Mouse (Mus musculus): ENCODE results near the gene Cltrn.
A peak's percentile ranks its signal among the peaks of the same experiment; 100 is the strongest.

The Cltrn gene

DNA sequence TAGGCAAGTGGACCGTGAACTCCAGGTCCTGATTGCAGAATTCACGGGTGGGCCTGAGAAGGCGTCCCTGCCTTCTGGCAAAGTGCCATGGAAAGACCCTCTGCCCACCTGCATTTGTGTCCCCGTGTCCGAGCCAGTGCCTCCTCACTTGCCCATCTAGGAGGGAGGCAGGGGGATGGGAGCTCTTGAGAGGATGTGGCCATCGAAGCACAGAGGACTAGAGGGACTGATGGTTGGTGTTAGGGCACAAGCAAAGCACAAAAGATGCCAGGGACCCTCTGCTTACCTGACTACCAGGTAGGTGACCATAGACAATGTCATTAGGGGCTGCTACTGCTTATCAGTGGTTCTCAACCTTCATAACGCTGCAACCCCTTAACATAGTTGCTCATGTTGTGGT is 13.6 kb downstream of the Cltrn start:
- no peak for TF ChIP-seq GATA4 (IDR thresholded peaks at IDR 0.05; ENCODE audit: insufficient replicate concordance, low read length)

DNA sequence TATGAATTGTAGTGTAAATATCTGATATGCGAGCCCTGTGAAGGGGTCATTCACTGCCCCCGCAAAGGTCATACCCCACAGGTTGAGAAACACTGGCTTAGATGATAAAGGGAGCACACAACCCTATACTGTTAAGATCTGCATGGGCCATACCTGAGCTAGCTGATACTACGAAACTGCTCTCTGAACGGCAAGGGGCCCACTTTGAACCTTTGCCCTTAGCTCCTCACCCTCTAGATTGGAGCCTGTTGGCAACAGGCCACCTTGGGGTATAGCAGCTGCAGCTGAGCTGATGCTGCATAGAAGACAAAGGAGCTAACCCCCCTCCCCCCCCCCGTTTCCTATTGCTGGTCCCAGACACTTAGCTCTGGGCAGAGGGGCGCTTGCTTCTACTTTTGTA is 14.0 kb downstream of the Cltrn start:
- TF ChIP-seq GATA4 (IDR thresholded peaks at IDR 0.05; ENCODE audit: insufficient replicate concordance, low read length), result no peak

DNA sequence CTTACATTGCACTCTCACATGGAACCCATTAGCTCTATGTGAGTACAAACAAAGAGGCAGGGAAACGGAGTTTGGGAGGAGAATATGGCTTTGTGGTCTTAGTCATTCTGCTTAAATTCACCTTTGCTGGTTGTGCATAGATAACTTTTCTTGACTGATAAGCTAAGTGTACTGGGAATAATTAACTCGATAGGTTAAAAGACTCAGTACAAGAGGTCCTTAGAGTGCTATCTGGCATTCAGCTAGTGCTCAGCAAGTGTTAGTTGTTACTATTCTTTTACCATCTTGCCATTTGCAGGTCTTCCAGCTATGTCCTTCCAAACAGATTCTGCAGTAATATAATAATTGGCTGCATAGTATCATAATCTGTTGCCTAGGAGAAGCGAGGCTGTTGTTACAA is 22.5 kb downstream of the Cltrn start:
- no peak for TF ChIP-seq GATA4 (IDR thresholded peaks at IDR 0.05; ENCODE audit: insufficient replicate concordance, low read length)

DNA sequence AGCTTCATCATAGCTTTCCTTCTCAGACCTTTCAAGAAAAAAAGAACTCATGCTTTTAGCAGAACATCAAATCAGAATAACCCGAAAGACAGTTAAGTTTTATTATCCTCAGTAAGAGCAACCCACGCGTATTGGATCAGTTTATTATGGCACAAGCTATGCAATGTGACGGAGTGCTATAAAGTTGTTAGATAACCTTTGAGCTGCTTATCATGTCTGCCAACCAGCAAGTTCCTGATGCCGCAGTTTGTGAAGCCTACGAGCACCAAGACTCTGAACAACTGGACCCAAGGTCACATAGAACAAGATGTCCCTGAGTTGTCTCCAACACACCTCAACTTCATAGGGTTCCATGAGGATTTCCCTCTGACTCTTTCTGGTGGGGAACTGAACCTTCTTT is 25.1 kb downstream of the Cltrn start:
- no peak for TF ChIP-seq GATA4 (IDR thresholded peaks at IDR 0.05; ENCODE audit: insufficient replicate concordance, low read length)

DNA sequence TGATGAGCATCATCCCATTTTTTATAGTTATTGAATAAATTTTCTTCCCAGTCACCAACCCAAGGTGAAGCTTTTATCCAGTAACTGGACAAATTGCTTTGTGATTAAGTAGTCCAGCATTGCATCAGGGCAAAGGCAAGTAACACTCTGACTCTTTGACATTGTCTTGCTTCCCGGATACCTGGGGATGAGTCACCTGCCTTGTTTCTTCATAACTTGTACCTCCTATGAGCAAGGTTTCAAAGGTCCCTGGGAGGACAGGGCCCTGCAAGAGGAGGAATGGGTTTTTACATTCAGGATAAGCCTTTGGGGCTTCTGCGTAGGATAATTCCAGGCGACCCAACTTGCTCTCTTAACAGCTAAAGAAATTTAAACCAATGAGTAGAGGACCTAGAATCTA is 35.3 kb downstream of the Cltrn start:
- no peak for TF ChIP-seq GATA4 (IDR thresholded peaks at IDR 0.05; ENCODE audit: insufficient replicate concordance, low read length)

DNA sequence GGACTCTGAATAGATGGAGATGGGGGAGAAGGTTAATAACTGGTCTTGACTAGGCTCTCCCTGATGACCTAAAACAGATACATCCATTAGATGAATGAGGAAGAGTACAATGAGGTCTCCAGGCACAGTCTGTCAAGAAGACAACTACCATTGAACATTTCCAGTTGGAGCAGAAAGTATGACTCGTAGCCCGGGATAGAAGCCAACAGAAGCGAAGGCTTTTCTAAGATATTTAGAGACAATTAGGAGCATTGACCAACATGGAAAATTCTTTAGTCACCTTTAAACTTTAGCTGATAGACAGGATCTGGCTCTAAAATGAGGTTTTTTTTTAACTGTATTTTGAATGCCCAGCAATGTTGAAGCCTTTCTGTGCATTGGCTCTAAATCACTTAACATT is 44.9 kb downstream of the Cltrn start:
- no peak for TF ChIP-seq GATA4 (IDR thresholded peaks at IDR 0.05; ENCODE audit: insufficient replicate concordance, low read length)

DNA sequence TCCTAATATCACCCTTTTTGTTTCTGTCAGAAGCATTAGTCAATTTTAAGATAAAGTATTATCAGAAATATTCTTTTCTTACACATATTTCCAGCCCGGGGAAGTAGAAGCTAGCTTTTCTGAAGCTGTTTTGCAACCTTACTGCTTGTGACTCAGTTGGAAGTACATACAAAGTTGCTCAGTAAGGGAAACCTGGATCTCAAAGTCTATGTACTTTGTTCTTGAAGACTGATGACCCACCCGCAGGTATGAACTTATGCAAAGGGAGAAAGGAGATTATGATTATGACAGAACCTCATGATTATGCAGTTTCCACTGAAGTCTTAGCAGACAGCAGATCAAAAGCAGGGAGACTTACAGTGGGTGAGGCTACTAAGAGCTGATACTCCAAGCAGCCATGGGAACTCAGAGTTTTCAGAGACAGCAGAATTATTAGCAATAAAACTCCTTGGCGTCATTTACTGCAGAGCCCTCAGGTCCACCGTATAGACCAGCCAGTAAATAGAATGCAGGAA is 46.7 kb downstream of the Cltrn start:
- TF ChIP-seq GATA4 (IDR thresholded peaks at IDR 0.05; ENCODE audit: insufficient replicate concordance, low read length), result no peak

DNA sequence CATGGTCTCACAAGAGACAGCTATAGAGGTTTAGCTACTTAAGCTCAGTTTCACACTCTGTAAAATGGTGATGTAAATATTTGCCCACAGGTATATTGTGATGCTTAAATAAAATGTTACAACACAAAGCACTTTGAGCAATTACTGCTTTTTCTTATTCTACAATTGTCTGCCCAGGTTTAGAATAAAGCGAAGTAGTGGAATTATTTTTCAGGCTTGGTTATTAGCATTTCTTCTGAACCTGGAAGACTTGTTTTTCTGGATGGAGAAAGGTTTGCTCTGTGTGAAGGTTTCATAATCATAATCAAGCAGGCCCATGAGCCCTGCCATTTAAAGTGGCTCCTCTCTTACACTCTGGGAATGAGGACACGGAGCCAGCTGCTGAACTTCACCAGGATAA is 50.4 kb downstream of the Cltrn start, which contains the start of gene Ace2:
TSS of gene Ace2 (plus strand) at position 301 of the 400 bp plus-strand sequence.
- TF ChIP-seq GATA4 (IDR thresholded peaks at IDR 0.05; ENCODE audit: insufficient replicate concordance, low read length), result no peak

DNA sequence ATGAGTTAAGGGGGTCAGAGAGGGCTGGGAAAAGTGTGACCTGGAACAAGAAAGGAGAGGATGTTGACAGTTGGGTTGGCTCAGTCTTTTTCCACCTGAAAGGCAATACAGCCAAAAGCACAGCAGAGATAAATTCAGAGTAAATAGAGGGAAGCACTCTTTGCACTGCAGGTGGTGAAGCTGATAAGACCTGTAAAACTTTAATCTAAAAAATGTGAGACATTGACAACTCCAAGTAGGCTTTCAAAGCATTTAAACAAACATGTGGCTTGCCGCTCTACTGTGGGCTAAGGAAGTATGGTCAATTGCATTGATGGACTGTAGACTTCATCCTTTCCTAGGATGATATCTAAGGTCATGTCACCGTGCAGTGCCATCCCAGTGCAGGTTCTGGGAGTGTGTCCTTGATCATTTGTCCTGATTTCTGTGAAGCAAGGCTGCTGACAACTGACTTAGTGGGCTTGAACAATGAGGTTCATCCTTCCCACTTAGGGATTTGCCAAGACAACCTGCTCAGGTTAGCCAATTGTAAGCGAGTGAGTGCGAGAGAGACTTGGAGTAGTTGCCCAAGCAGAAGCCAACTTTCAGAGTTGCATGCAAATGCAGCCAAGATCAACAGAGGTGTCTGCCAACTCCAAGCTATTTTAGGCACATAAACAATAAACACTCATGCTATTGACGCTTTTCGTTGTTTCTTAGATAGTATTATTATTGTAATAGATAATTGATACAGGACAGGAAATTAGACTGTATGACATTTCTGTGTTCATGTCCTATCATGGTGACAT is 57.0 kb downstream of the Cltrn start:
- TF ChIP-seq GATA4 (IDR thresholded peaks at IDR 0.05; ENCODE audit: insufficient replicate concordance, low read length), result peak; percentile 53; the same call in 1 of the 2 replicates

DNA sequence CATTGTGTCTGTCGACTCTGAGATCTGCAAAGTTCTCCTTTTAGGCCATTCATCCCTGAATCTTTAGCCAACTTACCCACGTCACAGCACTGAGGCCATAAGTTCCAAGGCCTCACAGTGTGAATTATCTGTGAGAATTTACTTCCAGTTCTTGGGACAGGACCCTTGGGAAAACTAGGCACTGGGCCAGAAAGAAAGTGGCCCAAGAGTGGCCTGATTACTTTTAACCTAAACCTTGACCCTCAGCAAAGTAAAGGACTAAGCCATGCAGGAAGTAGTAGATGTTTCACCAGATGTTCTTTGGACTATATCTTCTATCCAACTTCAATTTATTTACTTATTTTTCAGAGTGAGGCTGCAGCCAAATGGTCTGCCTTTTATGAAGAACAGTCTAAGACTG is 64.1 kb downstream of the Cltrn start:
- TF ChIP-seq GATA4 (IDR thresholded peaks at IDR 0.05; ENCODE audit: insufficient replicate concordance, low read length), result no peak

DNA sequence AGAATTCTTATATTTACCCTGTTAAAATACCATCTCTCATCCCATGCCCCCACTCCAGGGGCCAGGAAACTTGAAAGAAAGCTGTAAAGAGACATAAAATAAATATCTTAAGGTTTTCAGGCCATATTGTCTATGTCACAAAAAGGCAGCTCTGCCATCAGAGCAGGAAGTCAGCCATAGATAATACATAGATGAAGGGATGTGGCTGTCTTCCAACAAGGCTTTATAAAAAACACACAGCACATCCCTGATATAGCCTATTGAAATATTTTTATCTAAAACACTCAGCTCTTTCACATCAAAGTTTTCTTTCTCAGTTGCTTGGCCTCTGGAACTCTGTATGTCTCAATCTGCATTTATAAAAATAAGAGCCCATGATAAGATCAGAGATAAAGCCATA is 65.0 kb downstream of the Cltrn start:
- TF ChIP-seq GATA4 (IDR thresholded peaks at IDR 0.05; ENCODE audit: insufficient replicate concordance, low read length), result no peak

DNA sequence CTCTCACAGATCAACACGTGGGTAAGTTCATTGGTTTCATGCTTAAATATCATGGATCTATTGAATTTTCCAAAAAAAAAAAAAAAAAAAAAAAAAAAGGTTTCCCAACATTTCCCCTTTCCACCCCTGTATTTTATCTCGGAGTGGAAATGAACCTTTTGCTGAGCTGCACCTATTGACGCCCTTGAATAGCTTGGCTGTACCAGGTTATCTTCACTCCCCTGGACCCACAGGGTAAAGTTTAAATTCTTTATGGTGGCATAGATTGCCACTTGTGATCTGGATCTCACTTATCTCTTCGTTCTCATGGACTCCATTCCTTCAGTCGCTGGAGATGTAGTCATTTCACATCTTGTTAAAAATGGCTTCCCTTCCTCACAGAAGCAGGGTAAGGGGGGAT is 66.0 kb downstream of the Cltrn start:
- no peak for TF ChIP-seq GATA4 (IDR thresholded peaks at IDR 0.05; ENCODE audit: insufficient replicate concordance, low read length)

DNA sequence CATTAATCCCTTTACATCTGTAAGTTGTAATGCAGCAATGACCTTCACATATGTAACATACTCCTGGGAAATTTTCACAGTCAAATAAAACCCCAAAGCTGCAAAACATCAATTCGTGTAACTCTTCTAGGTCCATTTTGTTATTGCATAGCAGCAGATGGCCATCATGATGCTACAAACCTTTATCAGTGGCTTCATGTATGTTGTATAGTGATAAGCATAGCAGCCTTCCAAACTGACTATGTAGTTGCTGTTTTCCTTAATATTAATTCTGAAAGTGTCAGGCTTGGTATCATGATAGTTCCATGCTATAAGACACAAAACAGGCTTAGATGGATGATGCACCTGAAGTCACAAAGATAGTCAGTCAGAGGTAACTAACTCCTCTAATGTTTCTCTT is 76.1 kb downstream of the Cltrn start:
- TF ChIP-seq GATA4 (IDR thresholded peaks at IDR 0.05; ENCODE audit: insufficient replicate concordance, low read length), result no peak
